Mouse (Mus musculus) testis, adult 2 months (tissue): ENCODE measurements at regions not wholly inside any gene's neighbourhood (a gene's known extent, or its start where the extent isn't known, plus 50 kb on each side); places are given as distances from the start of the nearest gene placed in this dataset.

Experiments used
- CTCF ChIP-seq: fragments of 200-500 bp; IDR thresholded peaks from 2 replicates; pipeline ENCODE4 v1.5.1; 2012; ENCODE audit warnings: low read depth, mild to moderate bottlenecking, inconsistent platforms, low read length, moderate library complexity; ENCODE audit not compliant: control insufficient read depth, insufficient read depth, insufficient replicate concordance
- POLR2A ChIP-seq: fragments of 200-500 bp; IDR thresholded peaks from 2 replicates; pipeline ENCODE4 v1.6.1; 2012; ENCODE audit warnings: low read depth, mild to moderate bottlenecking, inconsistent platforms, low read length, moderate library complexity; ENCODE audit not compliant: control insufficient read depth

- TF ChIP-seq CTCF (no peak), POLR2A (no peak)
These were observed 125.9 kb upstream of the Gm10181 start for GRCm38 (mm10) chr9:24963290-24963689.
